In the genomic region with DNA sequence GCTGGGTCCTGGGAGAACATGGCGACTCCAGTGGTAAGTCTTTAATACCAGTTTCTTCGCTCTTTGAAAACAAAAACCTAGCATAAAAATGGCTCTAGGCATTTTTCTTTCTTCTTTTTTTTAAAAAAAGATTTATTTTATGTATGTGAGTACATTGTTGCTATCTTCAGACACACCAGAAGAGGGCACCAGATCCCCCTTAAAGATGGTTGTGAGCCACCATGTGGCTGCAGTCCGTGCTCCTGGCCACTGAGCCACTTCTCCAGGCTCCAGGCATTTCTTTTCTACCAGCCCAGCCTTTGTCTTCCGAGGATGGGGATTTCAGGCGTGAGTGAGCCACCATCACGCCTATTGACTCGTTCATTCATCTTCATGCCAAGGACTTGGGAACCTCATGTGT, we compare ENCODE assay signal across 25 mouse cellular contexts. TPM values are rescaled to one million over a fixed set of nuclear protein-coding genes. Genes with fewer than 3 reads are reported as not detected.
A peak's percentile ranks its signal among the peaks of the same experiment; 100 is the strongest.
DNase-seq lines count a peak whose midpoint lies in the region; ATAC-seq and TF ChIP-seq lines count a peak whose summit lies in the region.
"Had no signal": no experiment of that assay in that cellular context is flagged by ENCODE, and none has a peak within 500 bp of the region (broad histone marks: within the 10 kb centered on the region; RNA-seq: fewer than 3 reads in every experiment).

No protein-coding gene starts in this region.

- H3K27me3 ChIP-seq in hindbrain, embryonic 11.5 days (ENCODE audit: control insufficient read depth, insufficient read depth, low read length) = no peaks in the 10 kb centered on the region
- H3K27me3 ChIP-seq in hindbrain, embryonic 13.5 days = no peaks in the 10 kb centered on the region
- no peaks in the 10 kb centered on the region for H3K27me3 ChIP-seq in liver, postnatal 0 days (ENCODE audit: insufficient read depth, low read length)
- no peaks in the 10 kb centered on the region for H3K27me3 ChIP-seq in liver, embryonic 12.5 days (replicated peaks)
- H3K27me3 ChIP-seq in CH12.LX (replicated peaks) (no peaks in the 10 kb centered on the region), G1E (ENCODE audit: insufficient read depth, low read length) (no peaks in the 10 kb centered on the region)
- H3K27me3 ChIP-seq: forebrain, embryonic 15.5 days; neural tube, embryonic 15.5 days had no signal

- 58% methylated on average over 7 of the region's 7 CpGs for WGBS in hindbrain, embryonic 11.5 days
- WGBS in hindbrain, embryonic 13.5 days = 43% methylated on average over 7 of the region's 7 CpGs
- 78% methylated on average over 7 of the region's 7 CpGs for WGBS in liver, postnatal 0 days (ENCODE audit: insufficient replicate concordance)
- WGBS in liver, embryonic 12.5 days (ENCODE audit: insufficient replicate concordance) = 77% methylated on average over 7 of the region's 7 CpGs

- H3K79me2 ChIP-seq in CH12.LX (replicated peaks; ENCODE audit: control insufficient read depth, extremely low read depth, insufficient read depth, poor library complexity, severe bottlenecking) = peaks cover 15% of the 10 kb centered on the region

- H3K4me2 ChIP-seq in hindbrain, embryonic 11.5 days (replicated peaks; ENCODE audit: low read depth, low read length) = no peak overlapping the region
- no peak overlapping the region for H3K4me2 ChIP-seq in hindbrain, embryonic 13.5 days
- H3K4me2 ChIP-seq in liver, postnatal 0 days (ENCODE audit: low read depth, low read length) = no peak overlapping the region
- no peak overlapping the region for H3K4me2 ChIP-seq in liver, embryonic 12.5 days
- no peak overlapping the region for H3K4me2 ChIP-seq in CH12.LX (ENCODE audit: insufficient read depth, low read depth, poor library complexity, severe bottlenecking)
- H3K4me2 ChIP-seq: forebrain, embryonic 15.5 days; hindbrain, embryonic 14.5 days; liver, embryonic 11.5 days; neural tube, embryonic 15.5 days had no signal

- no peaks in the 10 kb centered on the region for H3K9me3 ChIP-seq in hindbrain, embryonic 11.5 days (ENCODE audit: control insufficient read depth, low read length)
- no peaks in the 10 kb centered on the region for H3K9me3 ChIP-seq in hindbrain, embryonic 13.5 days
- no peaks in the 10 kb centered on the region for H3K9me3 ChIP-seq in liver, postnatal 0 days (ENCODE audit: low read length)
- H3K9me3 ChIP-seq in liver, embryonic 12.5 days (replicated peaks) = no peaks in the 10 kb centered on the region
- no peaks in the 10 kb centered on the region for H3K9me3 ChIP-seq in CH12.LX (replicated peaks; ENCODE audit: low read length)
- H3K9me3 ChIP-seq in G1E (replicated peaks) = no peaks in the 10 kb centered on the region
- H3K9me3 ChIP-seq: forebrain, embryonic 15.5 days; neural tube, embryonic 15.5 days had no signal

- ATAC-seq in hindbrain, embryonic 11.5 days (ENCODE audit: low FRiP score) = no peak
- ATAC-seq in hindbrain, embryonic 13.5 days (ENCODE audit: low FRiP score) = no peak
- no peak for ATAC-seq in liver, postnatal 0 days
- no peak for ATAC-seq in liver, embryonic 12.5 days
- ATAC-seq in G1E (ENCODE audit: extremely low read depth, insufficient number of reproducible peaks, low FRiP score, poor library complexity, severe bottlenecking) = no peak
- ATAC-seq: activated CD4-positive, CD25-positive, alpha-beta regulatory T cell, adult 4 months; CD4-positive, CD25-positive, alpha-beta regulatory T cell, adult 4 months; forebrain, embryonic 15.5 days had no signal

- in situ Hi-C loops in CH12.LX (cut with MboI; ENCODE audit: low pct_ligation_motif_present, low pct_unique_long_range_greater_than_20kb, low sequenced_read_pairs) = no loop called here

- H3K36me3 ChIP-seq in hindbrain, embryonic 11.5 days (ENCODE audit: control insufficient read depth, insufficient read depth, low read length) = peaks cover 9% of the 10 kb centered on the region; the same call in 1 of the 2 replicates
- peaks cover 66% of the 10 kb centered on the region for H3K36me3 ChIP-seq in hindbrain, embryonic 13.5 days
- H3K36me3 ChIP-seq in liver, postnatal 0 days (replicated peaks; ENCODE audit: insufficient read depth, low read length) = peaks cover 71% of the 10 kb centered on the region
- H3K36me3 ChIP-seq in liver, embryonic 12.5 days = peaks cover 86% of the 10 kb centered on the region
- H3K36me3 ChIP-seq in CH12.LX (replicated peaks in 1 of 2; ENCODE audit: control insufficient read depth in 1 of 2, insufficient read depth in 1 of 2, low read length in 1 of 2) (peaks cover 62 to 79% of the 10 kb centered on the region in 2 experiments), G1E (replicated peaks) (peaks cover 98% of the 10 kb centered on the region)

- TF ChIP-seq POLR2A in CH12.LX (IDR thresholded peaks at IDR 0.05; ENCODE audit: low read depth, low read length) = no peak

- no peak; the same call in 1 of the 2 replicates for TF ChIP-seq RAD21 in CH12.LX (IDR thresholded peaks at IDR 0.05; ENCODE audit: low read depth, low read length)

- peak; percentile 35 for DNase-seq in hindbrain, embryonic 11.5 days (ENCODE audit: low spot score)
- DNase-seq in liver, postnatal 0 days = no peak
- DNase-seq in CH12.LX (ENCODE audit: extremely low read depth) (no peak), G1E (ENCODE audit: low spot score) (no peak)
- DNase-seq in cerebellum, adult 11-12 months = no peak
- no peak for DNase-seq in thymus, postnatal 36 days
- DNase-seq: adrenal gland, postnatal 25 days; cerebellum, adult 9-11 months; kidney, adult 18-20 months; kidney, postnatal 36 days; left cerebral cortex, postnatal 4 days; lung, postnatal 14 days; right cerebral cortex, postnatal 4 days had no signal

- no peak overlapping the region for H3K4me3 ChIP-seq in hindbrain, embryonic 11.5 days (ENCODE audit: low read depth, low read length)
- H3K4me3 ChIP-seq in hindbrain, embryonic 13.5 days = no peak overlapping the region
- no peak overlapping the region for H3K4me3 ChIP-seq in liver, postnatal 0 days (ENCODE audit: low read depth, low read length)
- no peak overlapping the region for H3K4me3 ChIP-seq in liver, embryonic 12.5 days
- H3K4me3 ChIP-seq in CH12.LX (replicated peaks in 1 of 3; ENCODE audit: low read depth in 2 of 3, low read length in 2 of 3, poor library complexity in 1 of 3) (no peak overlapping the region), G1E (ENCODE audit: low read depth, low read length) (peak overlapping the region; percentile 53; the same call in 1 of the 2 replicates)
- H3K4me3 ChIP-seq: forebrain, embryonic 15.5 days; neural tube, embryonic 15.5 days had no signal

- no peak overlapping the region for H3K27ac ChIP-seq in hindbrain, embryonic 11.5 days (ENCODE audit: low read depth, low read length)
- no peak overlapping the region for H3K27ac ChIP-seq in hindbrain, embryonic 13.5 days
- H3K27ac ChIP-seq in liver, postnatal 0 days (ENCODE audit: low read depth) = no peak overlapping the region
- no peak overlapping the region for H3K27ac ChIP-seq in liver, embryonic 12.5 days
- no peak overlapping the region for H3K27ac ChIP-seq in CH12.LX (ENCODE audit: insufficient read depth, low read depth)
- H3K27ac ChIP-seq: forebrain, embryonic 15.5 days; hindbrain, embryonic 14.5 days; neural tube, embryonic 15.5 days had no signal

- TF ChIP-seq EP300 in liver, postnatal 0 days (IDR thresholded peaks at IDR 0.05; ENCODE audit: low read depth) = no peak
- TF ChIP-seq EP300 in CH12.LX (IDR thresholded peaks at IDR 0.05; ENCODE audit: low read length) = no peak

- no peak overlapping the region for H3K9ac ChIP-seq in hindbrain, embryonic 11.5 days (ENCODE audit: low read depth, low read length)
- H3K9ac ChIP-seq in hindbrain, embryonic 13.5 days = no peak overlapping the region
- H3K9ac ChIP-seq in liver, postnatal 0 days (replicated peaks) = no peak overlapping the region
- H3K9ac ChIP-seq in liver, embryonic 12.5 days = no peak overlapping the region
- H3K9ac ChIP-seq in CH12.LX (ENCODE audit: insufficient read depth, low read depth) = no peak overlapping the region
- H3K9ac ChIP-seq: forebrain, embryonic 15.5 days; hindbrain, embryonic 14.5 days; neural tube, embryonic 15.5 days had no signal

- no peaks in the 10 kb centered on the region for H3K4me1 ChIP-seq in hindbrain, embryonic 11.5 days (replicated peaks; ENCODE audit: control insufficient read depth, insufficient read depth, low read length)
- H3K4me1 ChIP-seq in hindbrain, embryonic 13.5 days (replicated peaks) = peaks cover 16% of the 10 kb centered on the region
- H3K4me1 ChIP-seq in liver, postnatal 0 days (ENCODE audit: insufficient read depth) = no peaks in the 10 kb centered on the region
- peaks cover 27% of the 10 kb centered on the region for H3K4me1 ChIP-seq in liver, embryonic 12.5 days
- H3K4me1 ChIP-seq in CH12.LX (ENCODE audit: control insufficient read depth in 1 of 2, insufficient read depth in 2 of 2) (peaks cover 0 to 20% of the 10 kb centered on the region in 2 experiments; a peak in 2 of 4 replicates), G1E (ENCODE audit: insufficient read depth, low read depth, low read length) (peaks cover 71% of the 10 kb centered on the region)

- peak; percentile 31 for TF ChIP-seq CTCF in liver, postnatal 0 days (IDR thresholded peaks at IDR 0.05; ENCODE audit: low read depth)
- TF ChIP-seq CTCF in CH12.LX (conservative IDR thresholded peaks at IDR 0.05 in 1 of 2, IDR thresholded peaks at IDR 0.05 in 1 of 2; ENCODE audit: low read depth in 2 of 2, low read length in 2 of 2) (peak; percentile 22 to 47; a peak in 3 of 4 replicates), G1E (IDR thresholded peaks at IDR 0.05; ENCODE audit: low read depth, low read length) (no peak)

- dilution Hi-C loops in CH12.LX (cut with MboI; ENCODE audit: extremely low pct_ligation_motif_present, extremely low pct_unique_long_range_greater_than_20kb, low sequenced_read_pairs) = no loop called here

RNA-seq across cellular contexts. Expression of a gene that starts 9.8 kb away (rescaled TPM):
- polyA plus RNA-seq in hindbrain, embryonic 11.5 days (2014; fragmentation: Nextera tagmentation; extraction: Ambion mirVana) = 1,356 and 1,601 TPM in 2 replicates
- 521 and 535 TPM in 2 replicates for polyA plus RNA-seq in hindbrain, embryonic 13.5 days (2015; fragmentation: Nextera tagmentation; extraction: Ambion mirVana)
- polyA plus RNA-seq in liver, postnatal 0 days (2015; fragmentation: Nextera tagmentation; extraction: Ambion mirVana) = 1,729 and 1,988 TPM in 2 replicates
- 1,680 and 1,789 TPM in 2 replicates for polyA plus RNA-seq in liver, embryonic 12.5 days (2016; fragmentation: Nextera tagmentation; extraction: Ambion mirVana)
- total RNA-seq in CH12.LX (2012; rRNA removed) = 702 and 970 TPM in 2 replicates
- total RNA-seq in CH12.LX (2014; rRNA removed) = 1,007 and 1,199 TPM in 2 replicates
- 1,412 and 1,555 TPM in 2 replicates for polyA plus RNA-seq in CH12.LX (2012; ENCODE audit: insufficient read length, low read depth)
- 2,069 and 2,225 TPM in 2 replicates for total RNA-seq in G1E (2014; fragmentation: Nextera tagmentation)
- 1,859 and 1,927 TPM in 2 replicates for total RNA-seq in G1E (2017)
- 2,214 and 2,274 TPM in 2 replicates for polyA plus RNA-seq in G1E (2012)

RNA-seq across cellular contexts. Expression of a gene that starts 10.0 kb away (rescaled TPM):
- polyA plus RNA-seq in hindbrain, embryonic 11.5 days (2014; fragmentation: Nextera tagmentation; extraction: Ambion mirVana) = not detected in 2 replicates
- 0.26 and 0.35 TPM in 2 replicates for polyA plus RNA-seq in hindbrain, embryonic 13.5 days (2015; fragmentation: Nextera tagmentation; extraction: Ambion mirVana)
- polyA plus RNA-seq in liver, postnatal 0 days (2015; fragmentation: Nextera tagmentation; extraction: Ambion mirVana) = 0.07 and 0.23 TPM in 2 replicates
- 0.15 and 0.22 TPM in 2 replicates for polyA plus RNA-seq in liver, embryonic 12.5 days (2016; fragmentation: Nextera tagmentation; extraction: Ambion mirVana)
- not detected in 2 replicates for total RNA-seq in CH12.LX (2012; rRNA removed)
- not detected in 2 replicates for total RNA-seq in CH12.LX (2014; rRNA removed)
- polyA plus RNA-seq in CH12.LX (2012; ENCODE audit: insufficient read length, low read depth) = not detected in 2 replicates
- total RNA-seq in G1E (2014; fragmentation: Nextera tagmentation) = not detected in 2 replicates
- total RNA-seq in G1E (2017) = not detected in 2 replicates
- not detected in 2 replicates for polyA plus RNA-seq in G1E (2012)
- total RNA-seq: adrenal gland, postnatal 25 days; layer of hippocampus, postnatal 14 days; left cerebral cortex, postnatal 4 days; megakaryocyte-erythroid progenitor cell, adult 5-6 weeks had no signal
- polyA plus RNA-seq: activated CD4-positive, CD25-positive, alpha-beta regulatory T cell, adult 4 months; CD4-positive, CD25-positive, alpha-beta regulatory T cell, adult 4 months; forebrain, embryonic 15.5 days; heart, embryonic 14.5 days; urinary bladder, adult 2 months had no signal

RNA-seq across cellular contexts. Expression of a gene that starts 55.1 kb away (rescaled TPM):
- 53.5 and 58.0 TPM in 2 replicates for polyA plus RNA-seq in hindbrain, embryonic 11.5 days (2014; fragmentation: Nextera tagmentation; extraction: Ambion mirVana)
- polyA plus RNA-seq in hindbrain, embryonic 13.5 days (2015; fragmentation: Nextera tagmentation; extraction: Ambion mirVana) = 43.7 and 44.2 TPM in 2 replicates
- 18.8 TPM in 2 replicates for polyA plus RNA-seq in liver, postnatal 0 days (2015; fragmentation: Nextera tagmentation; extraction: Ambion mirVana)
- polyA plus RNA-seq in liver, embryonic 12.5 days (2016; fragmentation: Nextera tagmentation; extraction: Ambion mirVana) = 56.4 and 59.0 TPM in 2 replicates
- total RNA-seq in CH12.LX (2012; rRNA removed) (79.2 and 103 TPM in 2 replicates), CH12.LX (2014; rRNA removed) (161 and 198 TPM in 2 replicates), G1E (2014; fragmentation: Nextera tagmentation) (189 and 225 TPM in 2 replicates), G1E (2017) (275 and 302 TPM in 2 replicates)
- polyA plus RNA-seq in CH12.LX (2012; ENCODE audit: insufficient read length, low read depth) (164 and 172 TPM in 2 replicates), G1E (2012) (101 and 108 TPM in 2 replicates)

RNA-seq across cellular contexts. Expression of a gene that starts 55.2 kb away (rescaled TPM):
- polyA plus RNA-seq in hindbrain, embryonic 11.5 days (2014; fragmentation: Nextera tagmentation; extraction: Ambion mirVana) = 17.4 and 26.1 TPM in 2 replicates
- polyA plus RNA-seq in hindbrain, embryonic 13.5 days (2015; fragmentation: Nextera tagmentation; extraction: Ambion mirVana) = 15.6 and 16.3 TPM in 2 replicates
- polyA plus RNA-seq in liver, postnatal 0 days (2015; fragmentation: Nextera tagmentation; extraction: Ambion mirVana) = 3.3 and 3.6 TPM in 2 replicates
- 9.7 and 10.7 TPM in 2 replicates for polyA plus RNA-seq in liver, embryonic 12.5 days (2016; fragmentation: Nextera tagmentation; extraction: Ambion mirVana)
- total RNA-seq in CH12.LX (2012; rRNA removed) (21.9 and 26.0 TPM in 2 replicates), CH12.LX (2014; rRNA removed) (17.8 and 20.3 TPM in 2 replicates), G1E (2014; fragmentation: Nextera tagmentation) (20.4 and 30.4 TPM in 2 replicates), G1E (2017) (34.9 and 40.4 TPM in 2 replicates)
- polyA plus RNA-seq in CH12.LX (2012; ENCODE audit: insufficient read length, low read depth) (17.2 and 20.8 TPM in 2 replicates), G1E (2012) (2.1 and 2.7 TPM in 2 replicates)
